ENCODE assay signal across 22 mouse cellular contexts in genomic region chr5:139480406-139480805, GRCm38 (mm10). TPM values are rescaled to one million over a fixed set of nuclear protein-coding genes. Genes with fewer than 3 reads are reported as not detected.
DNase-seq lines count a peak whose midpoint lies in the region; ATAC-seq and TF ChIP-seq lines count a peak whose summit lies in the region.
"Had no signal": no experiment of that assay in that cellular context is flagged by ENCODE, and none has a peak within 500 bp of the region (broad histone marks: within the 10 kb centered on the region; RNA-seq: fewer than 3 reads in every experiment).

No protein-coding gene starts in this region.

- no peaks in the 10 kb centered on the region for H3K9me3 ChIP-seq in kidney, embryonic 16.5 days (ENCODE audit: low read length)
- H3K9me3 ChIP-seq in ES-Bruce4 (replicated peaks; ENCODE audit: control insufficient read depth, insufficient read depth, low read length, poor library complexity, severe bottlenecking) (no peaks in the 10 kb centered on the region), ES-E14 (ENCODE audit: control insufficient read depth, insufficient read depth, low read depth, low read length) (no peaks in the 10 kb centered on the region)
- no peaks in the 10 kb centered on the region for H3K9me3 ChIP-seq in midbrain, embryonic 10.5 days (replicated peaks)
- H3K9me3 ChIP-seq: embryonic facial prominence, embryonic 13.5 days; forebrain, embryonic 13.5 days; heart, embryonic 12.5 days; hindbrain, embryonic 10.5 days had no signal

- no peaks in the 10 kb centered on the region for H3K27me3 ChIP-seq in kidney, adult 2 months (replicated peaks; ENCODE audit: control insufficient read depth, insufficient read depth, low read length)
- H3K27me3 ChIP-seq in kidney, embryonic 16.5 days (ENCODE audit: insufficient read depth, low read length) = no peaks in the 10 kb centered on the region
- no peaks in the 10 kb centered on the region for H3K27me3 ChIP-seq in ES-Bruce4 (ENCODE audit: control insufficient read depth, insufficient read depth, low read length, poor library complexity, severe bottlenecking)
- H3K27me3 ChIP-seq in midbrain, embryonic 10.5 days (ENCODE audit: low read depth, poor library complexity, severe bottlenecking) = no peaks in the 10 kb centered on the region
- H3K27me3 ChIP-seq: CH12.LX; embryonic facial prominence, embryonic 13.5 days; forebrain, embryonic 13.5 days; heart, embryonic 12.5 days had no signal

- peaks cover 86% of the 10 kb centered on the region for H3K79me2 ChIP-seq in macrophage (ENCODE audit: inconsistent target)

- peak; percentile 6 for DNase-seq in kidney, adult 2 months
- DNase-seq in ES-E14 (ENCODE audit: low read depth, low spot score) = no peak
- DNase-seq in left cerebral cortex, adult 9 months (ENCODE audit: low spot score in 2 of 2) = no peak
- no peak for DNase-seq in midbrain, embryonic 10.5 days (ENCODE audit: low spot score)
- DNase-seq: adrenal gland, adult 8-10 months; adrenal gland, postnatal 36 days; cerebellum, adult 11-12 months; cerebellum, adult 9-10 months; cerebellum, postnatal 25 days; forebrain, postnatal 0 days; gastrocnemius, adult 2 months; gastrocnemius, postnatal 25 days had no signal

- no peaks in the 10 kb centered on the region; the same call in 1 of the 2 replicates for H3K4me1 ChIP-seq in kidney, adult 2 months (ENCODE audit: control insufficient read depth, insufficient read depth, low read length)
- H3K4me1 ChIP-seq in kidney, embryonic 16.5 days (ENCODE audit: insufficient read depth, low read length) = peaks cover 12% of the 10 kb centered on the region
- no peaks in the 10 kb centered on the region for H3K4me1 ChIP-seq in ES-Bruce4 (ENCODE audit: control insufficient read depth, insufficient read depth, low read length)
- H3K4me1 ChIP-seq in ES-E14 (ENCODE audit: control insufficient read depth in 2 of 2, insufficient read depth in 2 of 2, low read length in 2 of 2, poor library complexity in 1 of 2) = peaks cover 2 to 6% of the 10 kb centered on the region in 2 experiments; a peak in 2 of 4 replicates
- peaks cover 15% of the 10 kb centered on the region for H3K4me1 ChIP-seq in midbrain, embryonic 10.5 days

- no peak for TF ChIP-seq CTCF in kidney, adult 2 months (conservative IDR thresholded peaks at IDR 0.05; ENCODE audit: insufficient read depth, insufficient read length, low read depth, low read length)
- TF ChIP-seq CTCF in ES-Bruce4 (IDR thresholded peaks at IDR 0.05; ENCODE audit: low read depth, low read length) = no peak

- WGBS in kidney, adult 2 months = 91% methylated on average over 10 of the region's 10 CpGs
- WGBS in kidney, embryonic 16.5 days = 82% methylated on average over 10 of the region's 10 CpGs
- WGBS in macrophage (ENCODE audit: missing documents) = 94% methylated on average over 5 of the region's 10 CpGs
- 91% methylated on average over 10 of the region's 10 CpGs for WGBS in midbrain, embryonic 10.5 days

- no peak overlapping the region for H3K4me3 ChIP-seq in kidney, adult 2 months (ENCODE audit: insufficient read depth, low read depth, low read length)
- no peak overlapping the region for H3K4me3 ChIP-seq in kidney, embryonic 16.5 days (ENCODE audit: low read length)
- H3K4me3 ChIP-seq in ES-Bruce4 (ENCODE audit: low read depth, low read length) = no peak overlapping the region
- no peak overlapping the region for H3K4me3 ChIP-seq in ES-E14 (ENCODE audit: insufficient read depth in 1 of 2, low read depth in 1 of 2, low read length in 2 of 2, poor library complexity in 1 of 2, severe bottlenecking in 1 of 2)
- H3K4me3 ChIP-seq in macrophage (ENCODE audit: inconsistent target) = no peak overlapping the region
- no peak overlapping the region for H3K4me3 ChIP-seq in midbrain, embryonic 10.5 days
- H3K4me3 ChIP-seq: embryonic facial prominence, embryonic 13.5 days; forebrain, embryonic 13.5 days; gastrocnemius, adult 2 months; heart, embryonic 12.5 days; hindbrain, embryonic 10.5 days had no signal

- ATAC-seq in kidney, embryonic 16.5 days (ENCODE audit: low FRiP score, low TSS enrichment) = no peak
- ATAC-seq: forebrain, embryonic 13.5 days; forebrain, postnatal 0 days had no signal

- H3K27ac ChIP-seq in kidney, adult 2 months (ENCODE audit: insufficient read depth, low read depth, low read length) = no peak overlapping the region
- no peak overlapping the region for H3K27ac ChIP-seq in kidney, embryonic 16.5 days (ENCODE audit: low read length)
- H3K27ac ChIP-seq in ES-Bruce4 (ENCODE audit: insufficient read depth, low read length) (peak overlapping the region; percentile 36; the same call in 1 of the 2 replicates), ES-E14 (ENCODE audit: insufficient read depth, low read depth, low read length, poor library complexity, severe bottlenecking) (peak overlapping the region; percentile 40), macrophage (peak overlapping the region; percentile 99)
- H3K27ac ChIP-seq in midbrain, embryonic 10.5 days (replicated peaks) = no peak overlapping the region
- H3K27ac ChIP-seq: embryonic facial prominence, embryonic 13.5 days; forebrain, embryonic 13.5 days; gastrocnemius, adult 2 months; hindbrain, embryonic 10.5 days; hindbrain, embryonic 14.5 days had no signal

- no peaks in the 10 kb centered on the region; the same call in 1 of the 2 replicates for H3K36me3 ChIP-seq in kidney, adult 2 months (ENCODE audit: control insufficient read depth, insufficient read depth, low read length)
- peaks cover 47% of the 10 kb centered on the region for H3K36me3 ChIP-seq in kidney, embryonic 16.5 days (ENCODE audit: insufficient read depth, low read length)
- 0 out of 2 replicates have a peak, but pooled peaks cover 10% of the 10 kb centered on the region for H3K36me3 ChIP-seq in ES-Bruce4 (ENCODE audit: control insufficient read depth, insufficient read depth, low read length, poor library complexity, severe bottlenecking)
- peaks cover 40% of the 10 kb centered on the region for H3K36me3 ChIP-seq in ES-E14 (ENCODE audit: control insufficient read depth, insufficient read depth, low read length, poor library complexity, severe bottlenecking)
- peaks cover 46% of the 10 kb centered on the region; the same call in 1 of the 2 replicates for H3K36me3 ChIP-seq in macrophage (ENCODE audit: inconsistent target)
- H3K36me3 ChIP-seq in midbrain, embryonic 10.5 days = peaks cover 70% of the 10 kb centered on the region

- no peak for TF ChIP-seq EP300 in ES-Bruce4 (IDR thresholded peaks at IDR 0.05; ENCODE audit: insufficient read depth, low read depth, low read length)

- TF ChIP-seq POLR2A in kidney, adult 2 months (IDR thresholded peaks at IDR 0.05; ENCODE audit: low read depth, low read length) = no peak
- no peak for TF ChIP-seq POLR2A in ES-Bruce4 (IDR thresholded peaks at IDR 0.05; ENCODE audit: insufficient read depth, low read length)

- no peak overlapping the region for H3K4me2 ChIP-seq in kidney, embryonic 16.5 days (replicated peaks; ENCODE audit: low read depth, low read length)
- H3K4me2 ChIP-seq: embryonic facial prominence, embryonic 13.5 days; forebrain, embryonic 13.5 days; heart, embryonic 12.5 days; hindbrain, embryonic 14.5 days had no signal

- H3K9ac ChIP-seq in kidney, embryonic 16.5 days (replicated peaks; ENCODE audit: low read length) = no peak overlapping the region
- no peak overlapping the region for H3K9ac ChIP-seq in ES-Bruce4 (ENCODE audit: low read depth, poor library complexity, severe bottlenecking)
- H3K9ac ChIP-seq in ES-E14 (ENCODE audit: insufficient read depth, low read depth, low read length, poor library complexity, severe bottlenecking) = no peak overlapping the region
- H3K9ac ChIP-seq: embryonic facial prominence, embryonic 13.5 days; forebrain, embryonic 13.5 days; forebrain, postnatal 0 days; heart, embryonic 12.5 days; hindbrain, embryonic 14.5 days had no signal

- in situ Hi-C loops in ES-E14 (cut with MboI; ENCODE audit: low sequenced_read_pairs in 2 of 2, unreplicated experiment in 2 of 2) = no loop called here

RNA-seq across cellular contexts. Expression of gene Zfand2a, which starts 3.9 kb away (rescaled TPM):
- polyA plus RNA-seq in kidney, adult 2 months (2012; rRNA removed) = 11.8 and 12.4 TPM in 2 replicates
- 10.8 and 13.5 TPM in 2 replicates for polyA plus RNA-seq in kidney, embryonic 16.5 days (2015; fragmentation: Nextera tagmentation; extraction: Ambion mirVana)
- 10.7 and 11.3 TPM in 2 replicates for polyA plus RNA-seq in ES-Bruce4 (2011; ENCODE audit: insufficient read depth, insufficient read length, low read depth, missing spikeins)
- total RNA-seq in ES-E14 (2012; rRNA removed) = 9.6 and 17.4 TPM in 2 replicates
- total RNA-seq in macrophage (2018; cell fraction: chromatin; rRNA removed) = 100 to 1,000 TPM in 7 of 26 experiments, 10 to 100 TPM in 19; 28.9 to 157 (median 51.0) TPM
- total RNA-seq in macrophage (2018; cell fraction: cytosol; rRNA removed) = 100 to 1,000 TPM in 10 of 26 experiments, 10 to 100 TPM in 16; 43.5 to 133 (median 84.6) TPM
- total RNA-seq in macrophage (2018; cell fraction: nucleus; rRNA removed) = 100 to 1,000 TPM in 8 of 26 experiments, 10 to 100 TPM in 18; 31.3 to 136 (median 67.1) TPM
- 68.1 to 90.9 TPM (median 76.5 TPM) in 3 replicates for polyA plus RNA-seq in macrophage (2018)
- polyA plus RNA-seq in midbrain, embryonic 10.5 days (2016; fragmentation: Nextera tagmentation; extraction: Ambion mirVana) = 9.1 and 12.2 TPM in 2 replicates

RNA-seq across cellular contexts. Expression of gene 3110082I17Rik, which starts 20.1 kb away (rescaled TPM):
- 4.8 and 6.0 TPM in 2 replicates for polyA plus RNA-seq in kidney, adult 2 months (2012; rRNA removed)
- polyA plus RNA-seq in kidney, embryonic 16.5 days (2015; fragmentation: Nextera tagmentation; extraction: Ambion mirVana) = 44.1 and 46.1 TPM in 2 replicates
- polyA plus RNA-seq in ES-Bruce4 (2011; ENCODE audit: insufficient read depth, insufficient read length, low read depth, missing spikeins) (44.5 and 48.7 TPM in 2 replicates), macrophage (2018) (12.7 to 32.4 TPM (median 24.1 TPM) in 3 replicates)
- total RNA-seq in ES-E14 (2012; rRNA removed) = 29.5 and 32.6 TPM in 2 replicates
- total RNA-seq in macrophage (2018; cell fraction: chromatin; rRNA removed) = 10 to 100 TPM in 17 of 26 experiments, 1 to 10 TPM in 8, under 1 TPM in 1; 0.88 to 24.9 (median 13.5) TPM
- total RNA-seq in macrophage (2018; cell fraction: cytosol; rRNA removed) = 10 to 100 TPM in 23 of 26 experiments, 1 to 10 TPM in 3; 9.7 to 21.9 (median 13.3) TPM
- total RNA-seq in macrophage (2018; cell fraction: nucleus; rRNA removed) = 10 to 100 TPM in 12 of 26 experiments, 1 to 10 TPM in 14; 1.7 to 30.0 (median 9.4) TPM
- 56.6 and 64.7 TPM in 2 replicates for polyA plus RNA-seq in midbrain, embryonic 10.5 days (2016; fragmentation: Nextera tagmentation; extraction: Ambion mirVana)

RNA-seq across cellular contexts. Expression of gene Gper1, which starts 57.5 kb away (rescaled TPM):
- polyA plus RNA-seq in kidney, adult 2 months (2012; rRNA removed) = 2.7 and 3.8 TPM in 2 replicates
- polyA plus RNA-seq in kidney, embryonic 16.5 days (2015; fragmentation: Nextera tagmentation; extraction: Ambion mirVana) = 6.8 and 8.0 TPM in 2 replicates
- polyA plus RNA-seq in ES-Bruce4 (2011; ENCODE audit: insufficient read depth, insufficient read length, low read depth, missing spikeins) = not detected in 2 replicates
- 0.27 and 1.0 TPM in 2 replicates for total RNA-seq in ES-E14 (2012; rRNA removed)
- 1 to 10 TPM in 1 of 26 experiments, under 1 TPM in 1, not detected in 24; 0.33 to 1.3 TPM for total RNA-seq in macrophage (2018; cell fraction: chromatin; rRNA removed)
- total RNA-seq in macrophage (2018; cell fraction: cytosol; rRNA removed) = not detected
- total RNA-seq in macrophage (2018; cell fraction: nucleus; rRNA removed) = not detected
- polyA plus RNA-seq in macrophage (2018) = not detected in 3 replicates
- 0.77 and 2.5 TPM in 2 replicates for polyA plus RNA-seq in midbrain, embryonic 10.5 days (2016; fragmentation: Nextera tagmentation; extraction: Ambion mirVana)
- total RNA-seq: granulocyte monocyte progenitor cell, adult 5-6 weeks had no signal

Comparison
In these comparisons a context has a peak if more than half of its experiments do, and no peak if none do; other contexts are left out.
1. H3K27ac ChIP-seq: peak in ES-Bruce4 (single experiment), ES-E14 (single experiment) and macrophage (single experiment); none in kidney, adult 2 months (single experiment), kidney, embryonic 16.5 days (single experiment) and midbrain, embryonic 10.5 days (single experiment).